Mouse (Mus musculus): ENCODE measurements around the gene Loxl3. TPM values are rescaled to one million over a fixed set of nuclear protein-coding genes. Genes with fewer than 3 reads are reported as not detected.

The Loxl3 gene
- polyA plus RNA-seq, 1 experiment = 3.1 TPM

- TF ChIP-seq POLR2A (IDR thresholded peaks at IDR 0.05; ENCODE audit: low read depth, low read length) (no peak), CTCF (conservative IDR thresholded peaks at IDR 0.05; ENCODE audit: insufficient read depth, insufficient read length, low read depth, low read length) (no peak)
- Histone ChIP-seq H3K27me3 (replicated peaks; ENCODE audit: control insufficient read depth, insufficient read depth, low read length) (no peaks in the 10 kb centered on the region), H3K36me3 (ENCODE audit: control insufficient read depth, insufficient read depth, low read length) (no peaks in the 10 kb centered on the region), H3K4me1 (ENCODE audit: control insufficient read depth, insufficient read depth, low read length) (no peaks in the 10 kb centered on the region), H3K4me3 (ENCODE audit: insufficient read depth, low read depth, low read length) (no peak overlapping the region), H3K27ac (ENCODE audit: insufficient read depth, low read depth, low read length) (no peak overlapping the region)
- 70% methylated on average over 4 of the region's 4 CpGs for WGBS
- no peak for DNase-seq
Observed at GRCm38 (mm10) chr6:83024421-83024820, 9.6 kb upstream of the Loxl3 start.

GRCm38 (mm10) chr6:83025221-83025620 lies 8.8 kb upstream of the Loxl3 start:
- Histone ChIP-seq H3K27ac (ENCODE audit: insufficient read depth, low read depth, low read length) (no peak overlapping the region), H3K27me3 (replicated peaks; ENCODE audit: control insufficient read depth, insufficient read depth, low read length) (no peaks in the 10 kb centered on the region), H3K36me3 (ENCODE audit: control insufficient read depth, insufficient read depth, low read length) (no peaks in the 10 kb centered on the region), H3K4me1 (ENCODE audit: control insufficient read depth, insufficient read depth, low read length) (no peaks in the 10 kb centered on the region), H3K4me3 (ENCODE audit: insufficient read depth, low read depth, low read length) (no peak overlapping the region)
- no peak for TF ChIP-seq POLR2A (IDR thresholded peaks at IDR 0.05; ENCODE audit: low read depth, low read length)
- no peak for TF ChIP-seq CTCF (conservative IDR thresholded peaks at IDR 0.05; ENCODE audit: insufficient read depth, insufficient read length, low read depth, low read length)
- DNase-seq = no peak
- WGBS = 92% methylated on average over 4 of the region's 4 CpGs

- no peaks in the 10 kb centered on the region for H3K4me1 ChIP-seq (ENCODE audit: control insufficient read depth, insufficient read depth, low read length)
- no peaks in the 10 kb centered on the region for H3K36me3 ChIP-seq (ENCODE audit: control insufficient read depth, insufficient read depth, low read length)
- TF ChIP-seq POLR2A (IDR thresholded peaks at IDR 0.05; ENCODE audit: low read depth, low read length) (no peak), CTCF (conservative IDR thresholded peaks at IDR 0.05; ENCODE audit: insufficient read depth, insufficient read length, low read depth, low read length) (no peak)
- no peak overlapping the region for H3K27ac ChIP-seq (ENCODE audit: insufficient read depth, low read depth, low read length)
- no peak overlapping the region for H3K4me3 ChIP-seq (ENCODE audit: insufficient read depth, low read depth, low read length)
- no peaks in the 10 kb centered on the region for H3K27me3 ChIP-seq (replicated peaks; ENCODE audit: control insufficient read depth, insufficient read depth, low read length)
- 82% methylated on average over 8 of the region's 8 CpGs for WGBS
- no peak for DNase-seq
Observed at GRCm38 (mm10) chr6:83027293-83027692, 6.7 kb upstream of the Loxl3 start.

GRCm38 (mm10) chr6:83027706-83028105 lies 6.3 kb upstream of the Loxl3 start:
- no peaks in the 10 kb centered on the region for H3K4me1 ChIP-seq (ENCODE audit: control insufficient read depth, insufficient read depth, low read length)
- no peaks in the 10 kb centered on the region for H3K36me3 ChIP-seq (ENCODE audit: control insufficient read depth, insufficient read depth, low read length)
- H3K27ac ChIP-seq (ENCODE audit: insufficient read depth, low read depth, low read length) = no peak overlapping the region
- TF ChIP-seq CTCF (conservative IDR thresholded peaks at IDR 0.05; ENCODE audit: insufficient read depth, insufficient read length, low read depth, low read length) = no peak
- TF ChIP-seq POLR2A (IDR thresholded peaks at IDR 0.05; ENCODE audit: low read depth, low read length) = no peak
- no peak overlapping the region for H3K4me3 ChIP-seq (ENCODE audit: insufficient read depth, low read depth, low read length)
- DNase-seq = no peak
- 53% methylated on average over 7 of the region's 9 CpGs for WGBS
- H3K27me3 ChIP-seq (replicated peaks; ENCODE audit: control insufficient read depth, insufficient read depth, low read length) = no peaks in the 10 kb centered on the region

- TF ChIP-seq POLR2A (IDR thresholded peaks at IDR 0.05; ENCODE audit: low read depth, low read length) (no peak), CTCF (conservative IDR thresholded peaks at IDR 0.05; ENCODE audit: insufficient read depth, insufficient read length, low read depth, low read length) (no peak)
Observed at GRCm38 (mm10) chr6:83029777-83030176, 4.2 kb upstream of the Loxl3 start.

GRCm38 (mm10) chr6:83031111-83031510 lies 2.9 kb upstream of the Loxl3 start:
- H3K27me3 ChIP-seq (replicated peaks; ENCODE audit: control insufficient read depth, insufficient read depth, low read length) = no peaks in the 10 kb centered on the region
- H3K36me3 ChIP-seq (ENCODE audit: control insufficient read depth, insufficient read depth, low read length) = no peaks in the 10 kb centered on the region
- TF ChIP-seq POLR2A (IDR thresholded peaks at IDR 0.05; ENCODE audit: low read depth, low read length) (no peak), CTCF (conservative IDR thresholded peaks at IDR 0.05; ENCODE audit: insufficient read depth, insufficient read length, low read depth, low read length) (no peak)
- no peak overlapping the region for H3K4me3 ChIP-seq (ENCODE audit: insufficient read depth, low read depth, low read length)
- WGBS = 88% methylated on average over 7 of the region's 7 CpGs
- no peak overlapping the region for H3K27ac ChIP-seq (ENCODE audit: insufficient read depth, low read depth, low read length)
- no peaks in the 10 kb centered on the region for H3K4me1 ChIP-seq (ENCODE audit: control insufficient read depth, insufficient read depth, low read length)
- DNase-seq = no peak

More at GRCm38 (mm10) chr6:83029777-83030176, 4.2 kb upstream of the Loxl3 start:
- H3K27ac ChIP-seq (ENCODE audit: insufficient read depth, low read depth, low read length) = no peak overlapping the region
- DNase-seq = no peak
- H3K4me1 ChIP-seq (ENCODE audit: control insufficient read depth, insufficient read depth, low read length) = no peaks in the 10 kb centered on the region
- H3K4me3 ChIP-seq (ENCODE audit: insufficient read depth, low read depth, low read length) = no peak overlapping the region
- H3K36me3 ChIP-seq (ENCODE audit: control insufficient read depth, insufficient read depth, low read length) = no peaks in the 10 kb centered on the region
- no peaks in the 10 kb centered on the region for H3K27me3 ChIP-seq (replicated peaks; ENCODE audit: control insufficient read depth, insufficient read depth, low read length)
- 68% methylated on average over 10 of the region's 10 CpGs for WGBS

- TF ChIP-seq POLR2A (IDR thresholded peaks at IDR 0.05; ENCODE audit: low read depth, low read length) = no peak
- TF ChIP-seq CTCF (conservative IDR thresholded peaks at IDR 0.05; ENCODE audit: insufficient read depth, insufficient read length, low read depth, low read length) = no peak
- no peak overlapping the region for H3K4me3 ChIP-seq (ENCODE audit: insufficient read depth, low read depth, low read length)
Observed at GRCm38 (mm10) chr6:83031921-83032590, 1.9 kb upstream of the Loxl3 start.

More at GRCm38 (mm10) chr6:83031921-83032590, 1.9 kb upstream of the Loxl3 start:
- Histone ChIP-seq H3K4me1 (ENCODE audit: control insufficient read depth, insufficient read depth, low read length) (no peaks in the 10 kb centered on the region), H3K27me3 (replicated peaks; ENCODE audit: control insufficient read depth, insufficient read depth, low read length) (no peaks in the 10 kb centered on the region), H3K36me3 (ENCODE audit: control insufficient read depth, insufficient read depth, low read length) (no peaks in the 10 kb centered on the region), H3K27ac (ENCODE audit: insufficient read depth, low read depth, low read length) (no peak overlapping the region)
- no peak for DNase-seq
- 75% methylated on average over 18 of the region's 18 CpGs for WGBS

Data from kidney, adult 2 months (tissue).